Mouse (Mus musculus): ENCODE measurements around the gene Rtkn2.

DNA sequence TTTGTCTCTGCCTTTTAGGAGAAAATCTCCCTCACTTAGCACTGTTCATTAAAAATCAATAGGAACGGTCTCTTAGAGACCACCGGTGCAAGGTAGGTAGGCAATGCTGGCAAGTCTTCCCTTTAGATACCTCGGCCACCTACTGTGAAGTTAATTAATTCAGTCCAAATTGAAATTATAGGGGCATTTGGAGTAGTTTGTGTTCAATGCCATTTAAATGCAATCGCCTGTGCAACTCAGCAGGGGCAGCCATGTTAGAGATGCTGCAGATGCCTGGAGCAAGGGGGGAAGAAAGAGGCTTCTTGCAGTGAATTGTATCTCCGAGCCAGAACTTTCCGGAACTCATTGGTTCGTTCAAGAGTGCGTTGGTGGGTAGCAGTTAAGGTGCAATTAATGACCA is 65.5 kb downstream of the Rtkn2 start:
- TF ChIP-seq GATA1 (IDR thresholded peaks at IDR 0.05; ENCODE audit: low read length) (no peak), TAL1 (IDR thresholded peaks at IDR 0.05; ENCODE audit: low read length) (no peak)

All from erythroblast, embryonic 14.5 days (primary cell).